Mouse (Mus musculus): ENCODE results near the gene Kcnk1. TPM values are rescaled to one million over a fixed set of nuclear protein-coding genes. Genes with fewer than 3 reads are reported as not detected.

The Kcnk1 gene
- polyA plus RNA-seq, 2 experiments: 0.08 to 0.29 TPM

DNA sequence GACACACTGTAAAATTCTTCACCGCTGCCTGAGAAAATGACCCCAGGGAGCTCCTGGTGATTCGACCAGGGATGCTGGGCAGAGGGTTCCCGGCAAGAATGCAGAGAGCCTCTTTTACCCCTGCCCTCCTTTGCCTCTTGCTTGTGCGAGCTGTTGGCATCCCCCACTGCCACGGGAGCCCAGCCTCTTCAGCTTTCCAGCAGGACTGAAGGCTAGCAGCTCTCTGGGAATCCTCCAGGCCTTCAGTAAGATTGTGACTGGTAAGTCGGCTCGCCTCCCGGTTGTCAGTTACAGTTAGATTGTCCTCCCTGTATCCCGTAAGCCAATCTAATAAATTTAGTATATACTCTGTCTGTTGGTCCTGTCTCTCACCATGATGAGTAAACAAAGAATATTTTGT is 38.2 kb upstream of the Kcnk1 start:
- 59% methylated on average over 9 of the region's 9 CpGs for WGBS (ENCODE audit: insufficient replicate concordance)
- TF ChIP-seq EP300 (IDR thresholded peaks at IDR 0.05; ENCODE audit: low read depth): no peak
- no peak for TF ChIP-seq CTCF (IDR thresholded peaks at IDR 0.05; ENCODE audit: low read depth)

DNA sequence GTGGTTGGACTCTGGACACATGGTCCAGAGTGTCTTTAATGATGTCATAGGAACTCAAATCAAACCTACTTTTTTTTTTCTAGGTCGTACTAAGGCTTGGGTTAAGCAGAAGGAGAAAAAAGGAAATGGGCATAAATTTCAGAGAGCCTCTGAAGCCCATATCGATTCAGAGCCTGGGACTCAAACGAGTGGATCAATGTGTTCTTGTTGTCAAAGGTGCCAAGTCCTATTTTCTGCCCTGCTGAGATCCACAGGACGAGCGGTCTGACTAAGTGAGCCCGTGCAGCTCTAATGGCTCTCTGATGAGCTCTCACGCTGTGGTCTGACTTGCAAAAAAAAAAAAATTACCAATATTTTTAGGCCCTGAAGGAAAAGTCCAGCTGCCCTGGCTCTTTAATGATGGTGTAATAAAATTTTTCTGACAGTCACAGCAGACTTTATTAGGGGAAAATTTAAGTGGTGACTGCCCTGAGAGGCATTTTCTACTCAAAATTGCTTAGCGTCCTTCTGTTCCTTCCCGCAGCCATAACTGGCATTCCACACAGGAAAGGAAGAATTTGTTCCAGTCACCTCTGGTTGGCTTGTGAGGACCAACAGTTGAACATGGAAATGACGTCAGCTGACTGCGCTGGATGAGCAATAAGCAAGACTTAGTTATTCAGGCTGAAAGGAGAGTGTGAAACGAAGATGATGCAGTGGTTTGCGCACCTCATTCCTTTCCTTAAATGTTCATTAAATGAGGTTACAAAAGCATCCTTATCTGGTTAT is 37.6 kb upstream of the Kcnk1 start:
- ATAC-seq (ENCODE audit: insufficient read depth) (no peak), DNase-seq (ENCODE audit: low read depth in 3 of 3, low spot score in 3 of 3) (no peak)
- H3K27me3 ChIP-seq (ENCODE audit: control insufficient read depth, insufficient read depth, low read length): no peaks in the 10 kb centered on the region; the same call in 1 of the 2 replicates
- TF ChIP-seq EP300 (IDR thresholded peaks at IDR 0.05; ENCODE audit: low read depth) (no peak), CTCF (IDR thresholded peaks at IDR 0.05; ENCODE audit: low read depth) (no peak)
- no peaks in the 10 kb centered on the region for H3K9me3 ChIP-seq (ENCODE audit: control insufficient read depth, low read length)
- no peak overlapping the region for H3K9ac ChIP-seq (replicated peaks)
- no peaks in the 10 kb centered on the region for H3K36me3 ChIP-seq (replicated peaks; ENCODE audit: control insufficient read depth, insufficient read depth, low read depth)
- no peak overlapping the region for H3K4me3 ChIP-seq (ENCODE audit: insufficient read depth in 1 of 2, low read depth in 2 of 2, low read length in 2 of 2)
- WGBS (ENCODE audit: insufficient replicate concordance): 61% methylated on average over 13 of the region's 13 CpGs
- no peaks in the 10 kb centered on the region for H3K4me1 ChIP-seq (replicated peaks; ENCODE audit: control insufficient read depth in 2 of 2, insufficient read depth in 2 of 2, low read length in 1 of 2)
- no peak overlapping the region for H3K27ac ChIP-seq
- H3K4me2 ChIP-seq (ENCODE audit: low read depth): no peak overlapping the region

More for the DNA sequence above, 38.2 kb upstream of the Kcnk1 start:
- Histone ChIP-seq H3K27ac (no peak overlapping the region), H3K36me3 (replicated peaks; ENCODE audit: control insufficient read depth, insufficient read depth, low read depth) (no peaks in the 10 kb centered on the region), H3K9me3 (ENCODE audit: control insufficient read depth, low read length) (no peaks in the 10 kb centered on the region), H3K9ac (replicated peaks) (no peak overlapping the region), H3K4me1 (replicated peaks; ENCODE audit: control insufficient read depth in 2 of 2, insufficient read depth in 2 of 2, low read length in 1 of 2) (no peaks in the 10 kb centered on the region), H3K27me3 (ENCODE audit: control insufficient read depth, insufficient read depth, low read length) (no peaks in the 10 kb centered on the region), H3K4me3 (ENCODE audit: insufficient read depth in 1 of 2, low read depth in 2 of 2, low read length in 2 of 2) (no peak overlapping the region), H3K4me2 (ENCODE audit: low read depth) (no peak overlapping the region)
- no peak for ATAC-seq (ENCODE audit: insufficient read depth)
- no peak for DNase-seq (ENCODE audit: low read depth in 3 of 3, low spot score in 3 of 3)

DNA sequence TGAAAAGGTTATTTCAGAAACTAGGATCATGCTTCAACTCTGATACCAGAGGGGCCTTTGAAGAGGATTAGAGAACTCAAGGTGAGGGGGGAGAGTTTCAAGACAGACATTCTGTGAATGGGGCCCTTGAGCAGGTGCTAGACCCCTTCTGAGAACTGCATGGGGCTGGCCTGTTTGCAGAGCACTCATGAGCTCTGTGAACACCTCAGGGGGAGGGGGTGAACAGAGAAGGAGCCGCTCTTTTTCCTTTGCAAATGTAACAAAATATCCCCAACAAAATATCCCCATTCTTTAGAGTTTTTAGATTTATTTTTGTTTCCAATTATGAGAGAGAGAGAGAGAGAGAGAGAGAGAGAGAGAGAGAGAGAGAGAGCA is 37.0 kb upstream of the Kcnk1 start:
- WGBS (ENCODE audit: insufficient replicate concordance): 58% methylated on average over 1 of the region's 1 CpGs
- no peak for ATAC-seq (ENCODE audit: insufficient read depth)
- no peak for DNase-seq (ENCODE audit: low read depth in 3 of 3, low spot score in 3 of 3)

DNA sequence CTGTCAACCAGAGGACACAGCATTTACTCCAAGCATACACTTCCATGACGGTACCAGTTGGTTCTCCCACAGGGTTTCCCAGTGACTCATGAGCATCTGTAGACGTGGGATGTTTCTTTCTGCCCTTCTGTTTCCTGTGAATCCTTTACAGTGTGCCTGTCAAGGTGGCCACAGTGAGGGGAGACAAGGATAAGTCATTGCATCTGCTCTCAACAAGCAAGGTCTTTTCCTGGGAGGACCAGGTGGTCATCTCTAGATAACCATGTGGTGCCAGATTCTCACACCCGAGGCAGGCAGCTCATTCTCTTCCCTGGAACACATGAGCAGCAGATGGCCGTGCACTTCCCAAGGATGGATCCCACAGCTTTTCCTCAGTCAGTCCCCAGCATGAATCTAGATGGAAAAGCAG is 35.6 kb upstream of the Kcnk1 start:
- no peak overlapping the region for H3K27ac ChIP-seq
- WGBS (ENCODE audit: insufficient replicate concordance): 30% methylated on average over 4 of the region's 4 CpGs
- DNase-seq (ENCODE audit: low read depth in 3 of 3, low spot score in 3 of 3) (no peak), ATAC-seq (ENCODE audit: insufficient read depth) (no peak)
- H3K4me1 ChIP-seq (replicated peaks; ENCODE audit: control insufficient read depth in 2 of 2, insufficient read depth in 2 of 2, low read length in 1 of 2): no peaks in the 10 kb centered on the region
- H3K27me3 ChIP-seq (ENCODE audit: control insufficient read depth, insufficient read depth, low read length): peaks cover 5% of the 10 kb centered on the region; the same call in 1 of the 2 replicates
- TF ChIP-seq EP300 (IDR thresholded peaks at IDR 0.05; ENCODE audit: low read depth) (no peak), CTCF (IDR thresholded peaks at IDR 0.05; ENCODE audit: low read depth) (no peak)
- no peak overlapping the region for H3K4me3 ChIP-seq (ENCODE audit: insufficient read depth in 1 of 2, low read depth in 2 of 2, low read length in 2 of 2)
- H3K9ac ChIP-seq (replicated peaks): no peak overlapping the region
- no peaks in the 10 kb centered on the region for H3K9me3 ChIP-seq (ENCODE audit: control insufficient read depth, low read length)
- no peak overlapping the region for H3K4me2 ChIP-seq (ENCODE audit: low read depth)
- H3K36me3 ChIP-seq (replicated peaks; ENCODE audit: control insufficient read depth, insufficient read depth, low read depth): no peaks in the 10 kb centered on the region

More for the DNA sequence above, 37.0 kb upstream of the Kcnk1 start:
- no peak overlapping the region for H3K4me2 ChIP-seq (ENCODE audit: low read depth)
- H3K27me3 ChIP-seq (ENCODE audit: control insufficient read depth, insufficient read depth, low read length): no peaks in the 10 kb centered on the region; the same call in 1 of the 2 replicates
- no peaks in the 10 kb centered on the region for H3K4me1 ChIP-seq (replicated peaks; ENCODE audit: control insufficient read depth in 2 of 2, insufficient read depth in 2 of 2, low read length in 1 of 2)
- TF ChIP-seq EP300 (IDR thresholded peaks at IDR 0.05; ENCODE audit: low read depth) (no peak), CTCF (IDR thresholded peaks at IDR 0.05; ENCODE audit: low read depth) (no peak)
- H3K9ac ChIP-seq (replicated peaks): no peak overlapping the region
- no peaks in the 10 kb centered on the region for H3K36me3 ChIP-seq (replicated peaks; ENCODE audit: control insufficient read depth, insufficient read depth, low read depth)
- H3K27ac ChIP-seq: no peak overlapping the region
- H3K9me3 ChIP-seq (ENCODE audit: control insufficient read depth, low read length): no peaks in the 10 kb centered on the region
- H3K4me3 ChIP-seq (ENCODE audit: insufficient read depth in 1 of 2, low read depth in 2 of 2, low read length in 2 of 2): no peak overlapping the region

DNA sequence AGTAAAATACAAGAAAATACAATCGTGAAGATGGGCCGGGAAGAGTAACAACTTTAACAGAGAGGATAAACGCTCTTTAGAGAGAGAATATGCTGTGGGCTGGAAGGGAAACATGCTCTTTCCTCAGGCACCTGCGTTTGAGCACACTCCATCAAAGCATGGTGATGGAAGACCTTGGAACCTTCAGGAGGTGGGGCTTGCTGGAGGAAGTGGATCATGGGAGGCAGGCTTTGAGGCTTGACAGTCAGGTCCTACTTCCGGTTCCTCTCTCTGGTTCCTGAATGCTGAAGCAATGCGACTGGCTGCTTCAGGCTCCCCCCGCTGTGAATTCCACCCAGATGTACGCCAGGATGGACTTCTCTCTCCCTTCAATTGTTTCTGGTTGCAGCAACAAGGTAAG is 34.9 kb upstream of the Kcnk1 start:
- H3K9ac ChIP-seq (replicated peaks): no peak overlapping the region
- DNase-seq (ENCODE audit: low read depth in 3 of 3, low spot score in 3 of 3): no peak
- no peak overlapping the region for H3K4me2 ChIP-seq (ENCODE audit: low read depth)
- H3K27me3 ChIP-seq (ENCODE audit: control insufficient read depth, insufficient read depth, low read length): peaks cover 5% of the 10 kb centered on the region; the same call in 1 of the 2 replicates
- no peaks in the 10 kb centered on the region for H3K9me3 ChIP-seq (ENCODE audit: control insufficient read depth, low read length)
- no peak for ATAC-seq (ENCODE audit: insufficient read depth)
- no peaks in the 10 kb centered on the region for H3K4me1 ChIP-seq (replicated peaks; ENCODE audit: control insufficient read depth in 2 of 2, insufficient read depth in 2 of 2, low read length in 1 of 2)
- WGBS (ENCODE audit: insufficient replicate concordance): 50% methylated on average over 8 of the region's 8 CpGs
- H3K27ac ChIP-seq: no peak overlapping the region
- no peak for TF ChIP-seq CTCF (IDR thresholded peaks at IDR 0.05; ENCODE audit: low read depth)
- TF ChIP-seq EP300 (IDR thresholded peaks at IDR 0.05; ENCODE audit: low read depth): no peak
- no peaks in the 10 kb centered on the region for H3K36me3 ChIP-seq (replicated peaks; ENCODE audit: control insufficient read depth, insufficient read depth, low read depth)
- no peak overlapping the region for H3K4me3 ChIP-seq (ENCODE audit: insufficient read depth in 1 of 2, low read depth in 2 of 2, low read length in 2 of 2)

Measured in liver, embryonic 14.5 days (tissue).